ENCODE assay signal across 19 mouse cellular contexts in the genomic region with DNA sequence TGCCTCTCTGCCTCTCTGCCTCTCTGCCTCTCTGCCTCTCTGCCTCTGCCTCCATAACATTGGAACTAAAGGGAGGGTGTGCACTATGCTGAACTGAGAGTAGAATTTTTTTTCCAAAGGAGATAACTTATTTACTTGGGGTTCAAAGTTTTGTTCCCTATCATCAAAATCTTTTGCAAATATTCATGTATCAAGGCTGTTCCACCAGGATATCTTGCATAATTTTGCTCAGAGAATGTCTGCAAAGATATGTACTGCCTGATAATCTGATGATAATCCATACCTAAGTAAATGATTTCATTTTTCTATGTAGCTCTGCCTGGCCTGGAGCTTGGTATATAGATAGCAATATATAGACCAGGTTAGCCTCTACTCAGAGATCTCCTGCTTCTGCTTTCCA. TPM values are rescaled to one million over a fixed set of nuclear protein-coding genes. Genes with fewer than 3 reads are reported as not detected.
"Had no signal": no experiment of that assay in that cellular context is flagged by ENCODE, and none has a peak within 500 bp of the region (broad histone marks: within the 10 kb centered on the region; RNA-seq: fewer than 3 reads in every experiment).

No protein-coding gene starts in this region.

- H3K4me1 ChIP-seq: neural tube, embryonic 13.5 days; neural tube, embryonic 15.5 days; stomach, embryonic 15.5 days had no signal

- H3K27ac ChIP-seq: neural tube, embryonic 13.5 days; neural tube, embryonic 15.5 days; stomach, embryonic 15.5 days; stomach, postnatal 0 days had no signal

- H3K9ac ChIP-seq: neural tube, embryonic 13.5 days; neural tube, embryonic 15.5 days; stomach, embryonic 15.5 days had no signal

- H3K9me3 ChIP-seq: neural tube, embryonic 13.5 days; neural tube, embryonic 15.5 days; stomach, embryonic 15.5 days had no signal

- H3K4me3 ChIP-seq: neural tube, embryonic 13.5 days; neural tube, embryonic 15.5 days; stomach, embryonic 15.5 days had no signal

- H3K4me2 ChIP-seq: neural tube, embryonic 13.5 days; neural tube, embryonic 15.5 days; stomach, embryonic 15.5 days had no signal

- DNase-seq: retina, postnatal 1 day; right cerebral cortex, adult 18-20 months; right cerebral cortex, postnatal 14 days; right cerebral cortex, postnatal 25 days; right cerebral cortex, postnatal 4 days; spleen, adult 18-20 months; thymus, adult 18-20 months; thymus, adult 2 months; thymus, postnatal 14 days; thymus, postnatal 25 days; thymus, postnatal 36 days; thymus, postnatal 4 days had no signal

- H3K27me3 ChIP-seq: neural tube, embryonic 13.5 days; neural tube, embryonic 15.5 days; stomach, embryonic 15.5 days had no signal

RNA-seq across cellular contexts. Expression of gene 1700034I23Rik, which starts 36.7 kb away (rescaled TPM):
- total RNA-seq: neutrophil, adult 5-6 weeks had no signal
- polyA plus RNA-seq: small intestine, adult 2 months; spleen, adult 2 months had no signal
